Mouse (Mus musculus): Measurements from ENCODE around the gene Ip6k2.

- TF ChIP-seq POLR2A (IDR thresholded peaks at IDR 0.05; ENCODE audit: low read depth, low read length), result no peak
- no peak for TF ChIP-seq CTCF (IDR thresholded peaks at IDR 0.05; ENCODE audit: borderline replicate concordance, insufficient read depth, low read length)
These were observed 35.9 kb upstream of the Ip6k2 start for GRCm38 (mm10) chr9:108747694-108748093.

All from embryonic fibroblast, embryonic 13.5 days (primary cell).